9 mouse cellular contexts compared by ENCODE assay signal in the genomic region with DNA sequence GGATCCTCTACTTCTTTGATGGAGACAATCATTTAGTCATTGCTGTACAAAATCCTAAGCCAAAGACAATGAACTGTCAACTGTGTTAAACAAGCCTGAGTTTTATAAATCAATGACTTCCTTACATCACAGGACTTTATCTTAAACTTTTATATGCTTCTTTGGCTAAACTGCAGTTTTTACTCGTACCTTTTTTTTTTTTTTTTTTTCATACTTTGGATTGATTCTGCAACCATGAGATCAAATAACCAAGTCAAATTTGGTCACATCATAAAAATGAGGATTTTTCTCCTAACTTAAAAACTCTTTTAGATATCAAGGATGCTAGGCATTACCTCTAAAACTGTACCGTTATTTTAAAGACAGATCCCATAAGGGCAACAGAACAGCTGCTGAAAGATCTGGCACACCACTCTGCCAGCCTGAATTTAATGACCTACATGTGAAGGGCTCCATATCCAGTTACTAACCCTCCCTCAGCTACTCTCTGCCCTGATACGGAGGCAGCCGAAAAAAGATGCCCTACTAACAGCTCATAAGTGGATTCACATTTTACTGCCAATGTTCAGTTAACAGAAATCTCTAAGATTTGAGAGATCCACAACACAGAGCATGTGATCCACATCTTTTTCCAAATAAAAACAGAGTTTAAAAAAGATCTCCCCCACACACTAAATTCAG. TPM values are rescaled to one million over a fixed set of nuclear protein-coding genes. Genes with fewer than 3 reads are reported as not detected.
DNase-seq lines count a peak whose midpoint lies in the region; ATAC-seq and TF ChIP-seq lines count a peak whose summit lies in the region.
"Had no signal": no experiment of that assay in that cellular context is flagged by ENCODE, and none has a peak within 500 bp of the region (broad histone marks: within the 10 kb centered on the region; RNA-seq: fewer than 3 reads in every experiment).

No protein-coding gene starts in this region.

- peak overlapping the region; percentile 42 for H3K4me2 ChIP-seq in forebrain, embryonic 16.5 days (ENCODE audit: low read length)
- peak overlapping the region; percentile 32 for H3K4me2 ChIP-seq in intestine, embryonic 16.5 days (ENCODE audit: low read depth, low read length)

- 52% methylated on average over 4 of the region's 4 CpGs for WGBS in forebrain, embryonic 16.5 days
- WGBS in intestine, embryonic 16.5 days, result 64% methylated on average over 4 of the region's 4 CpGs

- peak overlapping the region; percentile 100 for H3K27ac ChIP-seq in gastrocnemius, adult 2 months
- no peak overlapping the region for H3K27ac ChIP-seq in forebrain, embryonic 16.5 days (ENCODE audit: low read length)
- H3K27ac ChIP-seq in intestine, embryonic 16.5 days (ENCODE audit: low read length), result no peak overlapping the region

- H3K9ac ChIP-seq in forebrain, embryonic 16.5 days (replicated peaks; ENCODE audit: low read depth, low read length), result 0 out of 2 replicates have a peak overlapping the region, but pooled peaks have one; percentile 5
- H3K9ac ChIP-seq in intestine, embryonic 16.5 days (ENCODE audit: low read depth, low read length), result peak overlapping the region; percentile 14; the same call in 1 of the 2 replicates

- ATAC-seq in forebrain, embryonic 16.5 days, result no peak
- no peak for ATAC-seq in intestine, embryonic 16.5 days

- H3K4me1 ChIP-seq in forebrain, embryonic 16.5 days (replicated peaks; ENCODE audit: control insufficient read depth, insufficient read depth, low read length), result peaks cover 3% of the 10 kb centered on the region
- 0 out of 2 replicates have a peak, but pooled peaks cover 2% of the 10 kb centered on the region for H3K4me1 ChIP-seq in intestine, embryonic 16.5 days (ENCODE audit: control insufficient read depth, insufficient read depth, low read length)

- peak; percentile 78 for DNase-seq in gastrocnemius, adult 2 months
- DNase-seq in gastrocnemius, postnatal 36 days, result no peak
- DNase-seq in brain, adult 2 months (ENCODE audit: low read depth, low spot score), result peak; percentile 24
- DNase-seq in retina, embryonic 14.5 days (ENCODE audit: low spot score), result peak; percentile 57
- DNase-seq in ovary, postnatal 10 days (ENCODE audit: low spot score), result no peak
- no peak for DNase-seq in testis, postnatal 10 days (ENCODE audit: low spot score)

- intact Hi-C loops in gastrocnemius, adult 2 months (cut with DNase I), result loop anchor here (1.0 kb wide), 1 partner anchor 75 kb away; a partner anchor contains a TSS
- intact Hi-C loops in gastrocnemius, postnatal 36 days (cut with DNase I), result loop anchor here (2.0 kb wide), 1 partner anchor 71 kb away; no protein-coding TSS in a partner anchor

- no peaks in the 10 kb centered on the region for H3K9me3 ChIP-seq in forebrain, embryonic 16.5 days (ENCODE audit: control insufficient read depth, low read length)
- no peaks in the 10 kb centered on the region for H3K9me3 ChIP-seq in intestine, embryonic 16.5 days (ENCODE audit: control insufficient read depth, low read length)

- TF ChIP-seq CTCF in gastrocnemius, adult 2 months (IDR thresholded peaks at IDR 0.05), result no peak

- no peaks in the 10 kb centered on the region for H3K27me3 ChIP-seq in forebrain, embryonic 16.5 days (replicated peaks; ENCODE audit: control insufficient read depth, insufficient read depth, low read length)
- no peaks in the 10 kb centered on the region for H3K27me3 ChIP-seq in intestine, embryonic 16.5 days (replicated peaks; ENCODE audit: control insufficient read depth, insufficient read depth, low read length)
- H3K27me3 ChIP-seq: Patski had no signal

- peak overlapping the region; percentile 89 for H3K4me3 ChIP-seq in gastrocnemius, adult 2 months
- H3K4me3 ChIP-seq in forebrain, embryonic 16.5 days (replicated peaks; ENCODE audit: low read length), result no peak overlapping the region
- 0 out of 2 replicates have a peak overlapping the region, but pooled peaks have one; percentile 12 for H3K4me3 ChIP-seq in intestine, embryonic 16.5 days (ENCODE audit: low read length)

- H3K36me3 ChIP-seq in forebrain, embryonic 16.5 days (ENCODE audit: control insufficient read depth, insufficient read depth), result no peaks in the 10 kb centered on the region
- no peaks in the 10 kb centered on the region for H3K36me3 ChIP-seq in intestine, embryonic 16.5 days (ENCODE audit: control insufficient read depth, insufficient read depth, low read length)

RNA-seq across cellular contexts. Expression of a gene that starts 1.1 kb away (rescaled TPM):
- total RNA-seq in gastrocnemius, adult 2 months (2021), result 1 to 10 TPM; 1.6 to 2.1 TPM
- 1 to 10 TPM; 1.9 to 2.1 TPM for total RNA-seq in gastrocnemius, postnatal 36 days (2021)
- polyA plus RNA-seq in forebrain, embryonic 16.5 days (2015; fragmentation: Nextera tagmentation; extraction: Ambion mirVana), result 7.2 and 7.3 TPM in 2 replicates
- polyA plus RNA-seq in intestine, embryonic 16.5 days (2015; fragmentation: Nextera tagmentation; extraction: Ambion mirVana), result 9.2 and 9.4 TPM in 2 replicates

RNA-seq across cellular contexts. Expression of a gene that starts 2.6 kb away (rescaled TPM):
- 1 to 10 TPM; 1.0 to 2.0 TPM for total RNA-seq in gastrocnemius, adult 2 months (2021)
- total RNA-seq in gastrocnemius, postnatal 36 days (2021), result 1 to 10 TPM; 1.2 to 1.5 TPM
- 8.2 and 8.7 TPM in 2 replicates for polyA plus RNA-seq in forebrain, embryonic 16.5 days (2015; fragmentation: Nextera tagmentation; extraction: Ambion mirVana)
- 405 and 573 TPM in 2 replicates for polyA plus RNA-seq in intestine, embryonic 16.5 days (2015; fragmentation: Nextera tagmentation; extraction: Ambion mirVana)

RNA-seq across cellular contexts. Expression of a gene that starts 51.4 kb away (rescaled TPM):
- total RNA-seq in gastrocnemius, adult 2 months (2021), result not detected
- total RNA-seq in gastrocnemius, postnatal 36 days (2021), result not detected
- polyA plus RNA-seq in forebrain, embryonic 16.5 days (2015; fragmentation: Nextera tagmentation; extraction: Ambion mirVana), result not detected in 2 replicates
- 0.24 TPM in 1 of 2 replicates, not detected in the other for polyA plus RNA-seq in intestine, embryonic 16.5 days (2015; fragmentation: Nextera tagmentation; extraction: Ambion mirVana)
- polyA plus RNA-seq: Patski had no signal

Comparison
In these comparisons a context has a peak if more than half of its experiments do, and no peak if none do; other contexts are left out.
1. DNase-seq: peak in gastrocnemius, adult 2 months (single experiment), brain, adult 2 months (single experiment) and retina, embryonic 14.5 days (single experiment); none in gastrocnemius, postnatal 36 days (0 of 2), ovary, postnatal 10 days (single experiment) and testis, postnatal 10 days (single experiment).